Mouse (Mus musculus): ENCODE results near the gene Ntn4. TPM values are rescaled to one million over a fixed set of nuclear protein-coding genes. Genes with fewer than 3 reads are reported as not detected.

The Ntn4 gene
- total RNA-seq (2014; fragmentation: Nextera tagmentation) (41.5 TPM in 1 of 2 replicates, not detected in the other), total RNA-seq (2017) (0.16 TPM in 1 of 2 replicates, not detected in the other), polyA plus RNA-seq (2012) (not detected in 2 replicates)

- H3K36me3 ChIP-seq (replicated peaks), result no peaks in the 10 kb centered on the region
- TF ChIP-seq GATA1 (IDR thresholded peaks at IDR 0.05; ENCODE audit: borderline replicate concordance, low read length), result no peak
- no peak for TF ChIP-seq CTCF (IDR thresholded peaks at IDR 0.05; ENCODE audit: low read depth, low read length)
- no peak for TF ChIP-seq POLR2AphosphoS5 (IDR thresholded peaks at IDR 0.05; ENCODE audit: insufficient replicate concordance, low read depth, low read length)
- TF ChIP-seq GATA2 (IDR thresholded peaks at IDR 0.05; ENCODE audit: borderline replicate concordance, low read depth, low read length), result no peak
- no peak for TF ChIP-seq TAL1 (conservative IDR thresholded peaks at IDR 0.05; ENCODE audit: low read depth, low read length)
- ATAC-seq (ENCODE audit: extremely low read depth, insufficient number of reproducible peaks, low FRiP score, poor library complexity, severe bottlenecking) (no peak), DNase-seq (ENCODE audit: low spot score) (no peak)
- peaks cover 15% of the 10 kb centered on the region for H3K27me3 ChIP-seq (ENCODE audit: insufficient read depth, low read length)
- no peaks in the 10 kb centered on the region for H3K4me1 ChIP-seq (ENCODE audit: insufficient read depth, low read depth, low read length)
- H3K9me3 ChIP-seq (replicated peaks), result no peaks in the 10 kb centered on the region
- no peak within 1 kb of the TSS for H3K4me3 ChIP-seq (ENCODE audit: low read depth, low read length)
These were observed at the start of gene Ntn4 for GRCm38 (mm10) chr10:93640521-93640952. Ntn4 (plus strand) TSS chr10:93640681.

DNA sequence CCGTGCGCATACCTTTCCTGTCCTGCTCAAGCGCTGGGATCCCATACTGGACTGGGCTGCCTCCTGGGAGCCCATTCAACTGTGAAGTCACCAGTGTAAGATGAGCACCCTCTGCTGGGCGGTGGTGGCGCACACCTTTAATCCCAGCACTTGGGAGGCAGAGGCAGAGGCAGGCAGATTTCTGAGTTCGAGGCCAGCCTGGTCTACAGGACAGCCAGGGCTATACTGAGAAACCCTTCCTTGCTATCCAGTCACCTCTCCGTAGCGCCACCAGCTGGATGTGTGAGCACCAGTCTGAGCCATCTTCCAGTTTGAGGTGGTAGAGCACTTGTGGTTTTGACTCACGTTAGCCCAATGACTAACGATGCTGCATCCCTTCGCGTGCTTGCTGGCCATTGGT lies 48.0 kb upstream of the Ntn4 start:
- peaks cover 20% of the 10 kb centered on the region for H3K4me1 ChIP-seq (ENCODE audit: insufficient read depth, low read depth, low read length)
- H3K27me3 ChIP-seq (ENCODE audit: insufficient read depth, low read length), result peaks cover 7% of the 10 kb centered on the region
- H3K4me3 ChIP-seq (ENCODE audit: low read depth, low read length), result no peak overlapping the region
- no peaks in the 10 kb centered on the region for H3K9me3 ChIP-seq (replicated peaks)
- ATAC-seq (ENCODE audit: extremely low read depth, insufficient number of reproducible peaks, low FRiP score, poor library complexity, severe bottlenecking) (no peak), DNase-seq (ENCODE audit: low spot score) (no peak)
- H3K36me3 ChIP-seq (replicated peaks), result peaks cover 5% of the 10 kb centered on the region
- TF ChIP-seq CTCF (IDR thresholded peaks at IDR 0.05; ENCODE audit: low read depth, low read length) (no peak), GATA1 (IDR thresholded peaks at IDR 0.05; ENCODE audit: borderline replicate concordance, low read length) (no peak), TAL1 (conservative IDR thresholded peaks at IDR 0.05; ENCODE audit: low read depth, low read length) (no peak), POLR2AphosphoS5 (IDR thresholded peaks at IDR 0.05; ENCODE audit: insufficient replicate concordance, low read depth, low read length) (no peak), GATA2 (IDR thresholded peaks at IDR 0.05; ENCODE audit: borderline replicate concordance, low read depth, low read length) (no peak)

DNA sequence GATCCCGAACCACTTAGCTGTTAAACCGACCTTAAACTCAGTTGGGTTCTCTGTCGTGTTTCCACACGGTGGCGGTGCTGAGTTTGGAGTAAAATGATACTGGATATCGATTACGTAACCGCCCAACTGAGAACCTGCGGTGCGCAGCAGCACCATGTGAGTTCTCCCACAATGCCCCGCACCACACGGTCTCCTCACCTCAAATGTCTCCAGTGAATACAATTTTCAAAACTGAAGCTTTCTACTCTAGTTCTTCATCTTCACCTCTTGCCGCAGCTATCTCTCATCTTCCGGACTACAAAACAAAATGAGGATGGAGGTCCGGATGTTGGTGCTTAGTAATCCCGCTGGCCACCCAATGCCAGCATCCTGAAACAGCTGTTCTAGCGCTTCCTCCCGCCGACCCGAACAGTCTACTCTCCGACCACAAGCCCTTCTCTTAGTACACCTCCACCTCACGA lies 46.4 kb upstream of the Ntn4 start:
- Histone ChIP-seq H3K27me3 (ENCODE audit: insufficient read depth, low read length) (peaks cover 10% of the 10 kb centered on the region), H3K36me3 (replicated peaks) (no peaks in the 10 kb centered on the region), H3K4me1 (ENCODE audit: insufficient read depth, low read depth, low read length) (peaks cover 11% of the 10 kb centered on the region), H3K9me3 (replicated peaks) (no peaks in the 10 kb centered on the region), H3K4me3 (ENCODE audit: low read depth, low read length) (no peak overlapping the region; the same call in 1 of the 2 replicates)
- DNase-seq (ENCODE audit: low spot score), result no peak
- no peak for TF ChIP-seq TAL1 (conservative IDR thresholded peaks at IDR 0.05; ENCODE audit: low read depth, low read length)
- TF ChIP-seq GATA2 (IDR thresholded peaks at IDR 0.05; ENCODE audit: borderline replicate concordance, low read depth, low read length), result no peak
- TF ChIP-seq CTCF (IDR thresholded peaks at IDR 0.05; ENCODE audit: low read depth, low read length), result no peak
- no peak for TF ChIP-seq GATA1 (IDR thresholded peaks at IDR 0.05; ENCODE audit: borderline replicate concordance, low read length)
- no peak for TF ChIP-seq POLR2AphosphoS5 (IDR thresholded peaks at IDR 0.05; ENCODE audit: insufficient replicate concordance, low read depth, low read length)
- no peak for ATAC-seq (ENCODE audit: extremely low read depth, insufficient number of reproducible peaks, low FRiP score, poor library complexity, severe bottlenecking)

DNA sequence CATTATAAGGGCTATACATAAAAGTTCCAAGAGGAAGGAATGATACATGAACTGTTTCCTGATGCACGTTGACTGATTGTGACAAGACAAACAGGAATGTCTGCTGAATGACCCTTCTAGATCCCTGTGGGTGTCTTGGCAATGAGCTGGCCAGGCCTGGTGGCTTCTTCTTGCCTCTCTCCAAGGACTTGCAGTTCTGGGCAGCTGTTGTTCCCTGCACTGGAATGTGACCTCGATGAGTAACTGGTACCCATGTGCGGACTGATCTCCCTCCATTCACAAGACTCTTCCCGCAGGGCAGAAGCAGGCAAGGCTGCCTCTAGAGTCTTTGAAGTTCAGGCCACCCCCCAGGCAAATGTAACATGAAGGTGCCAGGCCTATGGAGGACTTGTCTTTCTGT lies 44.6 kb upstream of the Ntn4 start:
- no peaks in the 10 kb centered on the region for H3K9me3 ChIP-seq (replicated peaks)
- ATAC-seq (ENCODE audit: extremely low read depth, insufficient number of reproducible peaks, low FRiP score, poor library complexity, severe bottlenecking), result no peak
- no peak overlapping the region for H3K4me3 ChIP-seq (ENCODE audit: low read depth, low read length)
- H3K27me3 ChIP-seq (ENCODE audit: insufficient read depth, low read length), result peaks cover 10% of the 10 kb centered on the region
- no peaks in the 10 kb centered on the region for H3K36me3 ChIP-seq (replicated peaks)
- TF ChIP-seq TAL1 (conservative IDR thresholded peaks at IDR 0.05; ENCODE audit: low read depth, low read length) (no peak), GATA1 (IDR thresholded peaks at IDR 0.05; ENCODE audit: borderline replicate concordance, low read length) (no peak), CTCF (IDR thresholded peaks at IDR 0.05; ENCODE audit: low read depth, low read length) (no peak), POLR2AphosphoS5 (IDR thresholded peaks at IDR 0.05; ENCODE audit: insufficient replicate concordance, low read depth, low read length) (no peak), GATA2 (IDR thresholded peaks at IDR 0.05; ENCODE audit: borderline replicate concordance, low read depth, low read length) (no peak)
- no peak for DNase-seq (ENCODE audit: low spot score)
- peaks cover 6% of the 10 kb centered on the region; the same call in 1 of the 2 replicates for H3K4me1 ChIP-seq (ENCODE audit: insufficient read depth, low read depth, low read length)

DNA sequence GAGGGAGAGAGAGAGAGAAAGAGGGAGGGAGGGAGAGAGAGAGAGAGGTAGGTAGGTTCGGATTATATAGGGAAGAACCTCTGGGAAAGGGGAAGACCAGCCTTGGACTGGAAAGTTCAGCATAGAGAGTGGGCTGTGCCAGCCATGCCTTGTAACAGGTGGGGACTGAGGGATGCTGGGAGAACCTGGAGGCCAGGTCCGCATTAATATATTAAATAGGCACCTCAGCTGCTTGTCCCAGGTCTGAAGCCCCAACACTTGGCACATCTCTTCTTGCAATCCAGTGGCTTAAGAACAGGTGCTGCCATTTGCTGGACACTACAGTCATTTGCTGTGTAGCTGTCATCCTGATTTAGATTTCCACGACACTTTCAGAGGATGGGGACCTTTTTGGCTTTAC lies 43.8 kb upstream of the Ntn4 start:
- H3K27me3 ChIP-seq (ENCODE audit: insufficient read depth, low read length), result peaks cover 10% of the 10 kb centered on the region
- H3K4me1 ChIP-seq (ENCODE audit: insufficient read depth, low read depth, low read length), result peaks cover 6% of the 10 kb centered on the region; the same call in 1 of the 2 replicates
- TF ChIP-seq GATA1 (IDR thresholded peaks at IDR 0.05; ENCODE audit: borderline replicate concordance, low read length) (no peak), TAL1 (conservative IDR thresholded peaks at IDR 0.05; ENCODE audit: low read depth, low read length) (no peak), GATA2 (IDR thresholded peaks at IDR 0.05; ENCODE audit: borderline replicate concordance, low read depth, low read length) (no peak), POLR2AphosphoS5 (IDR thresholded peaks at IDR 0.05; ENCODE audit: insufficient replicate concordance, low read depth, low read length) (no peak), CTCF (IDR thresholded peaks at IDR 0.05; ENCODE audit: low read depth, low read length) (no peak)
- DNase-seq (ENCODE audit: low spot score) (no peak), ATAC-seq (ENCODE audit: extremely low read depth, insufficient number of reproducible peaks, low FRiP score, poor library complexity, severe bottlenecking) (no peak)
- no peaks in the 10 kb centered on the region for H3K36me3 ChIP-seq (replicated peaks)
- H3K9me3 ChIP-seq (replicated peaks), result no peaks in the 10 kb centered on the region
- H3K4me3 ChIP-seq (ENCODE audit: low read depth, low read length), result no peak overlapping the region

DNA sequence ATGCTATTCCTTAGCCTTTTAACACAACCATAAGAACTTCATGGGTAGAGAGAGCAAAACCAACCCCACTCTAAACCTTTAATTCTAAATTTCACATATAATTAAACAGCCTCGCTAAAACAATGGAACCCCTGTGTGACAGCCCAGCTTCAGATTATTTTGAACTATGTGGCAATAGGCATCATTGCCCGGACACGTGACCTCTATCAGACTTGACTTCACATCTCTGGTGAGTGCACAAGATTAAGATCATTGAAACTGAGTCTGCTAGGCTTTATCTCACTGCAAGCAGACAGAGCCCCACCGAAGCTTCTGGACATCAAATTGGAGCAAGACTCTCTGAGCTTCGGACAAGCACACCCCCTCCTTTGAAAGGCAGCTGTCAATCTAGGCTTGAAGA lies 38.2 kb upstream of the Ntn4 start:
- ATAC-seq (ENCODE audit: extremely low read depth, insufficient number of reproducible peaks, low FRiP score, poor library complexity, severe bottlenecking) (peak; percentile 63), DNase-seq (ENCODE audit: low spot score) (no peak)
- H3K9me3 ChIP-seq (replicated peaks), result peaks cover 6% of the 10 kb centered on the region
- peaks cover 3% of the 10 kb centered on the region; the same call in 1 of the 2 replicates for H3K27me3 ChIP-seq (ENCODE audit: insufficient read depth, low read length)
- no peaks in the 10 kb centered on the region for H3K36me3 ChIP-seq (replicated peaks)
- TF ChIP-seq TAL1 (conservative IDR thresholded peaks at IDR 0.05; ENCODE audit: low read depth, low read length) (no peak), GATA1 (IDR thresholded peaks at IDR 0.05; ENCODE audit: borderline replicate concordance, low read length) (no peak), POLR2AphosphoS5 (IDR thresholded peaks at IDR 0.05; ENCODE audit: insufficient replicate concordance, low read depth, low read length) (no peak), GATA2 (IDR thresholded peaks at IDR 0.05; ENCODE audit: borderline replicate concordance, low read depth, low read length) (no peak), CTCF (IDR thresholded peaks at IDR 0.05; ENCODE audit: low read depth, low read length) (no peak)
- H3K4me3 ChIP-seq (ENCODE audit: low read depth, low read length), result no peak overlapping the region
- H3K4me1 ChIP-seq (ENCODE audit: insufficient read depth, low read depth, low read length), result peaks cover 2% of the 10 kb centered on the region; the same call in 1 of the 2 replicates
